ENCODE assay signal across 7 mouse cellular contexts in genomic region chr2:93772054-93772764, GRCm38 (mm10). TPM values are rescaled to one million over a fixed set of nuclear protein-coding genes. Genes with fewer than 3 reads are reported as not detected.
DNase-seq lines count a peak whose midpoint lies in the region; ATAC-seq lines count a peak whose summit lies in the region.

No protein-coding gene starts in this region.

- peaks cover 14% of the 10 kb centered on the region for H3K4me1 ChIP-seq in lung, embryonic 16.5 days (replicated peaks; ENCODE audit: control insufficient read depth, insufficient read depth, low read length)
- H3K4me1 ChIP-seq in embryonic facial prominence, embryonic 10.5 days = peaks cover 76% of the 10 kb centered on the region

- peak; percentile 56; the same call in 1 of the 2 replicates for ATAC-seq in lung, embryonic 16.5 days (ENCODE audit: low read depth)
- ATAC-seq in cerebellum, adult (ENCODE audit: insufficient number of reproducible peaks, low FRiP score, low TSS enrichment) = no peak

- no peaks in the 10 kb centered on the region for H3K9me3 ChIP-seq in lung, embryonic 16.5 days (ENCODE audit: control insufficient read depth, low read length)
- H3K9me3 ChIP-seq in embryonic facial prominence, embryonic 10.5 days = no peaks in the 10 kb centered on the region

- no peak for DNase-seq in lung, postnatal 4 days
- peak; percentile 71 for DNase-seq in embryonic facial prominence, embryonic 10.5 days (ENCODE audit: low spot score)
- DNase-seq in kidney, postnatal 14 days = peak; percentile 42
- DNase-seq in splenic B cell, adult 2 months (ENCODE audit: low read depth, low spot score) = peak; percentile 18
- no peak for DNase-seq in layer of hippocampus, postnatal 10 days (ENCODE audit: low spot score in 2 of 2)

- no peaks in the 10 kb centered on the region for H3K27me3 ChIP-seq in lung, embryonic 16.5 days (ENCODE audit: control insufficient read depth, insufficient read depth, low read depth, low read length)
- no peaks in the 10 kb centered on the region; the same call in 1 of the 2 replicates for H3K27me3 ChIP-seq in embryonic facial prominence, embryonic 10.5 days (replicated peaks; ENCODE audit: low read depth, poor library complexity, severe bottlenecking)
- no peaks in the 10 kb centered on the region for H3K27me3 ChIP-seq in splenic B cell, adult 2 months (ENCODE audit: control insufficient read depth, insufficient read depth, low read length, poor library complexity, severe bottlenecking)

- no peak overlapping the region for H3K4me2 ChIP-seq in lung, embryonic 16.5 days (ENCODE audit: low read depth, low read length)

- H3K9ac ChIP-seq in lung, embryonic 16.5 days (ENCODE audit: low read length) = no peak overlapping the region

- H3K27ac ChIP-seq in lung, embryonic 16.5 days (ENCODE audit: low read length) = peak overlapping the region; percentile 34
- peak overlapping the region; percentile 80 for H3K27ac ChIP-seq in embryonic facial prominence, embryonic 10.5 days (replicated peaks)

- no peak overlapping the region for H3K4me3 ChIP-seq in lung, embryonic 16.5 days (ENCODE audit: low read length)
- H3K4me3 ChIP-seq in embryonic facial prominence, embryonic 10.5 days = 0 out of 2 replicates have a peak overlapping the region, but pooled peaks have one; percentile 3

- WGBS in lung, embryonic 16.5 days = 45% methylated on average over 16 of the region's 16 CpGs
- WGBS in embryonic facial prominence, embryonic 10.5 days = 29% methylated on average over 16 of the region's 16 CpGs

- 0 out of 2 replicates have a peak, but pooled peaks cover 2% of the 10 kb centered on the region for H3K36me3 ChIP-seq in lung, embryonic 16.5 days (ENCODE audit: control insufficient read depth, insufficient read depth, low read length)
- peaks cover 10% of the 10 kb centered on the region for H3K36me3 ChIP-seq in embryonic facial prominence, embryonic 10.5 days (replicated peaks)
- H3K36me3 ChIP-seq in splenic B cell, adult 2 months (ENCODE audit: control insufficient read depth, insufficient read depth, low read length, poor library complexity, severe bottlenecking) = peaks cover 2% of the 10 kb centered on the region; the same call in 1 of the 2 replicates

RNA-seq across cellular contexts. Expression of gene Ext2, which starts 50.2 kb away (rescaled TPM):
- polyA plus RNA-seq in lung, embryonic 16.5 days (2015; fragmentation: Nextera tagmentation; extraction: Ambion mirVana) = 119 and 128 TPM in 2 replicates
- polyA plus RNA-seq in embryonic facial prominence, embryonic 10.5 days (2016; fragmentation: Nextera tagmentation; extraction: Ambion mirVana) = 73.6 and 76.0 TPM in 2 replicates
- 10 to 100 TPM; 55.4 to 62.4 TPM for total RNA-seq in layer of hippocampus, postnatal 10 days (2021)

Comparison
In these comparisons a context has a peak if more than half of its experiments do, and no peak if none do; other contexts are left out.
1. DNase-seq: peak in embryonic facial prominence, embryonic 10.5 days (single experiment), kidney, postnatal 14 days (single experiment) and splenic B cell, adult 2 months (single experiment); none in lung, postnatal 4 days (0 of 2) and layer of hippocampus, postnatal 10 days (0 of 2).